Mouse (Mus musculus) embryonic fibroblast, embryonic 13.5 days (primary cell): ENCODE data around the gene Zbtb44. TPM values are rescaled to one million over a fixed set of nuclear protein-coding genes. Genes with fewer than 3 reads are reported as not detected.

Source experiments
- H3K27ac ChIP-seq: 2 replicates; pipeline ENCODE4 v1.5.1; 2012; ENCODE audit warnings: low read length, control low read depth, inconsistent platforms; ENCODE audit not compliant: insufficient read depth
- H3K4me1 ChIP-seq: 2 replicates; pipeline ENCODE4 v1.6.1; 2011; ENCODE audit warnings: low read length; ENCODE audit not compliant: control insufficient read depth, insufficient read depth
- H3K4me3 ChIP-seq: 2 replicates; pipeline ENCODE4 v1.5.1; 2011; ENCODE audit warnings: mild to moderate bottlenecking, control low read depth, low read length; ENCODE audit not compliant: insufficient read depth
- CTCF ChIP-seq: IDR thresholded peaks from 2 replicates; pipeline ENCODE4 v1.5.1; 2011; ENCODE audit warnings: mild to moderate bottlenecking, control low read depth, low read length, moderate library complexity, borderline replicate concordance; ENCODE audit not compliant: insufficient read depth
- POLR2A ChIP-seq: IDR thresholded peaks from 2 replicates; pipeline ENCODE4 v1.6.1; 2011; ENCODE audit warnings: low read depth, mild to moderate bottlenecking, control low read depth, low read length, moderate library complexity
- polyA plus RNA-seq: library from polyadenylated mRNA; stranded (reverse); fragments of >200 nt; gene quantifications from 2 replicates; pipeline ENCODE4 v1.2.4, GENCODE M21; 2011; ENCODE audit warnings: low read depth; ENCODE audit not compliant: missing spikeins, insufficient read length

The Zbtb44 gene
- polyA plus RNA-seq, 1 experiment: 21.1 TPM

GRCm38 (mm10) chr9:31119882-31120532 lies 89.6 kb downstream of the Zbtb44 start:
- TF ChIP-seq POLR2A (no peak), CTCF (no peak)
- Histone ChIP-seq H3K4me3 (no peak overlapping the region), H3K27ac (no peak overlapping the region), H3K4me1 (no peaks in the 10 kb centered on the region)

DNA sequence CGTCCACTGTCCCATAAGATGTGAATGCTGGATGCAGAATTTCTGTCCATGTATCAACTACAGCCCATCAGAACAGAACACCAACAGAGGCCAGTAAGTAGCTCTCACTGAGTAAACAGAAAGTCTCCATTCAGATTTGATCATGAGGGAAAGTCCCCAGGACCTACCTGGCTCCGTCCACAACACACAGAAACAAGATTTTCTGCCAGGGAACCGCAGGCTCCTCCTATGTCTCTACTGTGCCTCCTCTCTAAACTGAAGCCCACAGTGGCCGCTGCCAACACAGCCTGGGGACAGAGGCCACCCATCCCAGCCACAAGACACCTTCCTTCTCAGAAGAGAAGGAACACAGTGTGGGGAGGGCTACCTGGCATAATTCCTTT lies 90.1 kb downstream of the Zbtb44 start:
- no peak overlapping the region for H3K27ac ChIP-seq
- no peaks in the 10 kb centered on the region for H3K4me1 ChIP-seq
- TF ChIP-seq POLR2A (no peak), CTCF (no peak)

GRCm38 (mm10) chr9:31122464-31123030 lies 92.1 kb downstream of the Zbtb44 start:
- no peak overlapping the region for H3K27ac ChIP-seq

More for the DNA sequence above, 90.1 kb downstream of the Zbtb44 start:
- H3K4me3 ChIP-seq: no peak overlapping the region

More at GRCm38 (mm10) chr9:31122464-31123030, 92.1 kb downstream of the Zbtb44 start:
- TF ChIP-seq POLR2A: no peak
- TF ChIP-seq CTCF: no peak
- H3K4me3 ChIP-seq: no peak overlapping the region
- no peaks in the 10 kb centered on the region for H3K4me1 ChIP-seq

Other genes starting within 250 kb of the Zbtb44 start
- gene Adamts15, start 108.2 kb upstream of the Zbtb44 start, polyA plus RNA-seq: 0.37 and 4.0 TPM in 2 replicates
- gene Adamts8, start 88.1 kb upstream of the Zbtb44 start, polyA plus RNA-seq: 0.14 TPM in 1 of 2 replicates, not detected in the other
- gene St14, start 101.2 kb downstream of the Zbtb44 start, polyA plus RNA-seq: 1.1 and 1.2 TPM in 2 replicates
- 289 and 305 TPM in 2 replicates for gene Aplp2, start 181.2 kb downstream of the Zbtb44 start, polyA plus RNA-seq
- 6.4 and 8.2 TPM in 2 replicates for gene Prdm10, start 249.9 kb downstream of the Zbtb44 start, polyA plus RNA-seq